Mouse (Mus musculus) natural killer cell, adult 2 months (primary cell): ENCODE data around the gene Smad3.
A peak's percentile ranks its signal among the peaks of the same experiment; 100 is the strongest.

Source experiments
- DNase-seq, 2 experiments: peaks; one replicate each; pipeline ENCODE4 v3.0.0; 2022; ENCODE audit warnings: low spot score in 2 of 2

Gene Smad3

GRCm38 (mm10) chr9:63720715-63721114 lies 37.1 kb downstream of the Smad3 start:
- DNase-seq, result peak; percentile 80 to 87

- peak; percentile 83 to 94 for DNase-seq
These were observed 37.9 kb downstream of the Smad3 start for GRCm38 (mm10) chr9:63719770-63720440.

- DNase-seq, result no peak
These were observed 38.9 kb downstream of the Smad3 start for GRCm38 (mm10) chr9:63718735-63719358.

- DNase-seq, result no peak
These were observed 39.6 kb downstream of the Smad3 start for GRCm38 (mm10) chr9:63718170-63718569.

GRCm38 (mm10) chr9:63717474-63718005 lies 40.3 kb downstream of the Smad3 start:
- no peak for DNase-seq

- DNase-seq, result peak; percentile 85 to 87
These were observed 41.4 kb downstream of the Smad3 start for GRCm38 (mm10) chr9:63716150-63717138.

- DNase-seq, result no peak
These were observed 43.2 kb downstream of the Smad3 start for GRCm38 (mm10) chr9:63714572-63714971.

GRCm38 (mm10) chr9:63712838-63713237 lies 45.0 kb downstream of the Smad3 start:
- DNase-seq, result no peak

- no peak for DNase-seq
These were observed 46.1 kb downstream of the Smad3 start for GRCm38 (mm10) chr9:63711580-63712230.

- no peak for DNase-seq
These were observed 47.9 kb downstream of the Smad3 start for GRCm38 (mm10) chr9:63709857-63710256.

GRCm38 (mm10) chr9:63709266-63709665 lies 48.5 kb downstream of the Smad3 start:
- peak in 1 of 2 experiments; percentile 37 for DNase-seq

- peak; percentile 60 to 69 for DNase-seq
These were observed 49.8 kb downstream of the Smad3 start for GRCm38 (mm10) chr9:63707816-63708588.

- DNase-seq, result peak; percentile 94 to 96
These were observed 51.6 kb downstream of the Smad3 start for GRCm38 (mm10) chr9:63706152-63706733.

GRCm38 (mm10) chr9:63704979-63705751 lies 52.6 kb downstream of the Smad3 start:
- no peak for DNase-seq

GRCm38 (mm10) chr9:63704131-63704530 lies 53.7 kb downstream of the Smad3 start:
- no peak for DNase-seq

GRCm38 (mm10) chr9:63703236-63703785 lies 54.5 kb downstream of the Smad3 start:
- DNase-seq, result no peak

- DNase-seq, result no peak
These were observed 55.2 kb downstream of the Smad3 start for GRCm38 (mm10) chr9:63702502-63703013.

GRCm38 (mm10) chr9:63701957-63702309 lies 55.9 kb downstream of the Smad3 start:
- DNase-seq, result no peak
